Mouse (Mus musculus) liver, embryonic 14.5 days (tissue): ENCODE measurements around the gene Cacna2d2. TPM values are rescaled to one million over a fixed set of nuclear protein-coding genes. Genes with fewer than 3 reads are reported as not detected.

Experiments
- ATAC-seq: fragments of 200-750 bp; cut with Nextera tagmentation; 2 replicates; pipeline ENCODE4 v1.8.0; 2017; ENCODE audit warnings: moderate number of reproducible peaks, mild to moderate bottlenecking, moderate library complexity; ENCODE audit not compliant: insufficient read depth
- DNase-seq, 3 experiments: peaks; one replicate each; pipeline ENCODE4 v3.0.0-alpha.2; 2012 to 2013; ENCODE audit warnings: low read depth in 3 of 3, low spot score in 3 of 3
- H3K27ac ChIP-seq: fragments of 300-500 bp; sonication (generic); 2 replicates; pipeline ENCODE4 v1.5.1; 2014; ENCODE audit warnings: moderate library complexity, mild to moderate bottlenecking, control low read depth, inconsistent platforms
- H3K27me3 ChIP-seq: fragments of 300-500 bp; sonication (generic); 2 replicates; pipeline ENCODE4 v1.6.1; 2014; ENCODE audit warnings: mild to moderate bottlenecking, low read length, moderate library complexity; ENCODE audit not compliant: control insufficient read depth, insufficient read depth
- H3K36me3 ChIP-seq: fragments of 300-500 bp; sonication (generic); replicated peaks from 2 replicates; pipeline ENCODE4 v1.6.1; 2014; ENCODE audit warnings: low read depth; ENCODE audit not compliant: control insufficient read depth, insufficient read depth
- H3K4me1 ChIP-seq, 2 experiments: fragments of 200-500 bp in 1 of 2; fragments of 300-500 bp in 1 of 2; sonication (generic) in 1 of 2; replicated peaks; 2 replicates each; pipeline ENCODE4 v1.6.1; 2012 to 2014; ENCODE audit warnings: antibody characterized with exemption in 1 of 2, inconsistent platforms in 1 of 2, low read length in 1 of 2; ENCODE audit not compliant: control insufficient read depth in 2 of 2, insufficient read depth in 2 of 2
- H3K4me2 ChIP-seq: fragments of 300-500 bp; sonication (generic); 2 replicates; pipeline ENCODE4 v1.6.1; 2014; ENCODE audit warnings: low read depth, mild to moderate bottlenecking, control low read depth, moderate library complexity
- H3K4me3 ChIP-seq, 2 experiments: fragments of 200-500 bp in 1 of 2; fragments of 300-500 bp in 1 of 2; sonication (generic) in 1 of 2; 2 replicates each; pipeline ENCODE4 v1.5.1; 2012 to 2014; ENCODE audit warnings: low read depth in 2 of 2, low read length in 2 of 2, mild to moderate bottlenecking in 2 of 2, control low read depth in 1 of 2, inconsistent platforms in 1 of 2, moderate library complexity in 1 of 2; ENCODE audit not compliant: insufficient read depth in 1 of 2
- H3K9ac ChIP-seq: fragments of 300-500 bp; sonication (generic); replicated peaks from 2 replicates; pipeline ENCODE4 v1.6.1; 2014; ENCODE audit warnings: mild to moderate bottlenecking, control low read depth, moderate library complexity
- H3K9me3 ChIP-seq: fragments of 300-500 bp; sonication (generic); 2 replicates; pipeline ENCODE4 v1.6.1; 2016; ENCODE audit warnings: low read length, mixed read lengths; ENCODE audit not compliant: control insufficient read depth
- CTCF ChIP-seq: IDR thresholded peaks from 2 replicates; pipeline ENCODE4 v1.5.1; 2016; ENCODE audit warnings: antibody characterized with exemption, low read depth, control low read depth
- EP300 ChIP-seq: IDR thresholded peaks from 2 replicates; pipeline ENCODE4 v1.6.1; 2016; ENCODE audit warnings: antibody characterized with exemption, low read depth
- WGBS: fragments of 180-500 bp; shearing (Covaris S2); extraction: QIAGEN DNeasy Blood & Tissue Kit; methylation state at CpG from one replicate; pipeline ENCODE4 v1.1.7; 2014; ENCODE audit not compliant: insufficient replicate concordance; 5-methylcytosine and 5-hydroxymethylcytosine counted together
- polyA plus RNA-seq, 2 experiments: library from polyadenylated mRNA; depleted of rRNA in 1 of 2; stranded (reverse) in 1 of 2; unstranded in 1 of 2; fragments of >200 nt; fragmentation: Nextera tagmentation in 1 of 2; extraction: Ambion mirVana in 1 of 2; gene quantifications; 2 replicates each; pipeline versions ENCODE4 v1.2.1 to v1.2.3; 2012 to 2014

Cacna2d2 gene
- polyA plus RNA-seq, 2 experiments = 0.06 TPM; not detected in 1

GRCm38 (mm10) chr9:107545199-107545598 lies 145.8 kb downstream of the Cacna2d2 start:
- Histone ChIP-seq H3K9me3 (no peaks in the 10 kb centered on the region), H3K4me3 (no peak overlapping the region), H3K4me1 (peaks cover 12 to 15% of the 10 kb centered on the region in 2 experiments), H3K27me3 (no peaks in the 10 kb centered on the region), H3K27ac (no peak overlapping the region), H3K4me2 (no peak overlapping the region), H3K9ac (no peak overlapping the region), H3K36me3 (no peaks in the 10 kb centered on the region)
- no peak for DNase-seq
- no peak for ATAC-seq
- TF ChIP-seq EP300 = no peak
- TF ChIP-seq CTCF = no peak
- WGBS = 76% methylated on average over 10 of the region's 10 CpGs

- Histone ChIP-seq H3K36me3 (no peaks in the 10 kb centered on the region), H3K27ac (no peak overlapping the region)
Measured at GRCm38 (mm10) chr9:107545602-107546001, 146.2 kb downstream of the Cacna2d2 start.

GRCm38 (mm10) chr9:107547026-107547425 lies 147.6 kb downstream of the Cacna2d2 start, which contains the start of gene Zmynd10:
Gene Zmynd10 (plus strand): TSS chr9:107547298.
- 5% methylated on average over 20 of the region's 20 CpGs for WGBS
- ATAC-seq = peak; percentile 63

More at GRCm38 (mm10) chr9:107545602-107546001, 146.2 kb downstream of the Cacna2d2 start:
- Histone ChIP-seq H3K9me3 (no peaks in the 10 kb centered on the region), H3K4me3 (no peak overlapping the region), H3K9ac (no peak overlapping the region), H3K4me1 (peaks cover 12 to 15% of the 10 kb centered on the region in 2 experiments), H3K27me3 (peaks cover 1% of the 10 kb centered on the region; the same call in 1 of the 2 replicates), H3K4me2 (no peak overlapping the region)
- WGBS = 2% methylated on average over 3 of the region's 3 CpGs
- no peak for ATAC-seq
- DNase-seq = no peak
- TF ChIP-seq EP300 = no peak
- TF ChIP-seq CTCF = peak; percentile 97

GRCm38 (mm10) chr9:107547957-107548356 lies 148.5 kb downstream of the Cacna2d2 start:
- no peak overlapping the region for H3K4me3 ChIP-seq
- peaks cover 22 to 28% of the 10 kb centered on the region in 2 experiments for H3K4me1 ChIP-seq
- H3K27me3 ChIP-seq = peaks cover 3% of the 10 kb centered on the region; the same call in 1 of the 2 replicates
- 66% methylated on average over 5 of the region's 5 CpGs for WGBS
- no peak overlapping the region for H3K4me2 ChIP-seq
- no peak overlapping the region for H3K27ac ChIP-seq
- TF ChIP-seq CTCF (0 out of 2 replicates have a peak, but pooled peaks have one; percentile 1), EP300 (no peak)
- H3K9me3 ChIP-seq = no peaks in the 10 kb centered on the region
- ATAC-seq = no peak
- H3K9ac ChIP-seq = no peak overlapping the region
- no peaks in the 10 kb centered on the region for H3K36me3 ChIP-seq
- DNase-seq = no peak

More at GRCm38 (mm10) chr9:107547026-107547425, 147.6 kb downstream of the Cacna2d2 start, which contains the start of gene Zmynd10:
- Histone ChIP-seq H3K27me3 (peaks cover 3% of the 10 kb centered on the region; the same call in 1 of the 2 replicates), H3K9me3 (no peaks in the 10 kb centered on the region), H3K36me3 (no peaks in the 10 kb centered on the region), H3K4me1 (peaks cover 18 to 24% of the 10 kb centered on the region in 2 experiments), H3K9ac (no peak within 1 kb of the TSS), H3K27ac (no peak within 1 kb of the TSS), H3K4me3 (peak within 1 kb of the TSS in 1 of 2 experiments; percentile 3; a peak in 1 of 4 replicates), H3K4me2 (peak within 1 kb of the TSS; percentile 44)
- DNase-seq = peak; percentile 80 to 86 (median 80)
- TF ChIP-seq CTCF (no peak), EP300 (no peak)

GRCm38 (mm10) chr9:107548820-107549219 lies 149.4 kb downstream of the Cacna2d2 start:
- 78% methylated on average over 10 of the region's 10 CpGs for WGBS
- H3K9me3 ChIP-seq = no peaks in the 10 kb centered on the region

More at GRCm38 (mm10) chr9:107548820-107549219, 149.4 kb downstream of the Cacna2d2 start:
- no peak for DNase-seq
- ATAC-seq = no peak
- Histone ChIP-seq H3K4me1 (peaks cover 31 to 36% of the 10 kb centered on the region in 2 experiments), H3K4me3 (no peak overlapping the region), H3K9ac (no peak overlapping the region), H3K4me2 (no peak overlapping the region), H3K36me3 (no peaks in the 10 kb centered on the region), H3K27ac (no peak overlapping the region), H3K27me3 (peaks cover 3% of the 10 kb centered on the region; the same call in 1 of the 2 replicates)
- TF ChIP-seq EP300 (no peak), CTCF (no peak)
